In genomic region chr11:102406401-102406800, GRCm38 (mm10) we compare ENCODE assay signal across 8 mouse cellular contexts. TPM values are rescaled to one million over a fixed set of nuclear protein-coding genes. Genes with fewer than 3 reads are reported as not detected.
DNase-seq lines count a peak whose midpoint lies in the region; ATAC-seq and TF ChIP-seq lines count a peak whose summit lies in the region.

No protein-coding gene starts in this region.

- H3K4me1 ChIP-seq in E14TG2a.4 (replicated peaks; ENCODE audit: low read depth, low read length) = peaks cover 69% of the 10 kb centered on the region
- peaks cover 14% of the 10 kb centered on the region for H3K4me1 ChIP-seq in forebrain, embryonic 14.5 days (ENCODE audit: control insufficient read depth, insufficient read depth, low read length)
- peaks cover 24 to 30% of the 10 kb centered on the region in 2 experiments for H3K4me1 ChIP-seq in liver, embryonic 14.5 days (replicated peaks; ENCODE audit: control insufficient read depth in 2 of 2, insufficient read depth in 2 of 2, low read length in 1 of 2)

- H3K4me3 ChIP-seq in gastrocnemius, adult 2 months = peak overlapping the region; percentile 88
- peak overlapping the region; percentile 97 for H3K4me3 ChIP-seq in E14TG2a.4 (replicated peaks; ENCODE audit: low read length)
- H3K4me3 ChIP-seq in forebrain, embryonic 14.5 days (ENCODE audit: low read depth, low read length) = peak overlapping the region; percentile 64
- H3K4me3 ChIP-seq in liver, embryonic 14.5 days (ENCODE audit: insufficient read depth in 1 of 2, low read depth in 2 of 2, low read length in 2 of 2) = peak overlapping the region; percentile 68 to 86

- 9% methylated on average over 3 of the region's 3 CpGs for WGBS in forebrain, embryonic 14.5 days
- 19% methylated on average over 3 of the region's 3 CpGs for WGBS in liver, embryonic 14.5 days (ENCODE audit: insufficient replicate concordance)

- H3K9me3 ChIP-seq in E14TG2a.4 (ENCODE audit: low read length) = no peaks in the 10 kb centered on the region
- H3K9me3 ChIP-seq in forebrain, embryonic 14.5 days (replicated peaks; ENCODE audit: control insufficient read depth, low read length) = no peaks in the 10 kb centered on the region
- no peaks in the 10 kb centered on the region for H3K9me3 ChIP-seq in liver, embryonic 14.5 days (ENCODE audit: control insufficient read depth, low read length)

- intact Hi-C loops in gastrocnemius, adult 2 months (cut with DNase I) = no loop called here
- intact Hi-C loops in gastrocnemius, postnatal 36 days (cut with DNase I) = no loop called here

- TF ChIP-seq CTCF in gastrocnemius, adult 2 months (IDR thresholded peaks at IDR 0.05) = no peak
- no peak for TF ChIP-seq CTCF in E14TG2a.4 (conservative IDR thresholded peaks at IDR 0.05; ENCODE audit: low read length)
- no peak for TF ChIP-seq CTCF in liver, embryonic 14.5 days (IDR thresholded peaks at IDR 0.05; ENCODE audit: low read depth)

- no peaks in the 10 kb centered on the region for H3K27me3 ChIP-seq in E14TG2a.4 (ENCODE audit: insufficient read depth, low read length)
- H3K27me3 ChIP-seq in forebrain, embryonic 14.5 days (replicated peaks; ENCODE audit: control insufficient read depth, insufficient read depth, low read length) = no peaks in the 10 kb centered on the region
- H3K27me3 ChIP-seq in liver, embryonic 14.5 days (ENCODE audit: control insufficient read depth, insufficient read depth, low read length) = no peaks in the 10 kb centered on the region

- peaks cover 51% of the 10 kb centered on the region for H3K36me3 ChIP-seq in E14TG2a.4 (ENCODE audit: insufficient read depth, low read length)
- peaks cover 36% of the 10 kb centered on the region for H3K36me3 ChIP-seq in forebrain, embryonic 14.5 days (ENCODE audit: control insufficient read depth, insufficient read depth, low read length)
- peaks cover 35% of the 10 kb centered on the region for H3K36me3 ChIP-seq in liver, embryonic 14.5 days (replicated peaks; ENCODE audit: control insufficient read depth, insufficient read depth, low read depth)

- ATAC-seq in forebrain, embryonic 14.5 days = no peak
- no peak for ATAC-seq in liver, embryonic 14.5 days (ENCODE audit: insufficient read depth)

- H3K4me2 ChIP-seq in forebrain, embryonic 14.5 days (ENCODE audit: low read length) = peak overlapping the region; percentile 68
- peak overlapping the region; percentile 99 for H3K4me2 ChIP-seq in liver, embryonic 14.5 days (ENCODE audit: low read depth)

- H3K27ac ChIP-seq in gastrocnemius, adult 2 months = peak overlapping the region; percentile 99
- H3K27ac ChIP-seq in forebrain, embryonic 14.5 days (ENCODE audit: low read depth, low read length) = no peak overlapping the region
- H3K27ac ChIP-seq in liver, embryonic 14.5 days = peak overlapping the region; percentile 72

- no peak for TF ChIP-seq EP300 in liver, embryonic 14.5 days (IDR thresholded peaks at IDR 0.05; ENCODE audit: low read depth)

- peak overlapping the region; percentile 87 for H3K9ac ChIP-seq in forebrain, embryonic 14.5 days (ENCODE audit: low read length)
- peak overlapping the region; percentile 99 for H3K9ac ChIP-seq in liver, embryonic 14.5 days (replicated peaks)

- no peak for DNase-seq in gastrocnemius, adult 2 months
- no peak for DNase-seq in gastrocnemius, postnatal 36 days
- DNase-seq in forebrain, embryonic 14.5 days (ENCODE audit: low spot score) = no peak
- DNase-seq in liver, embryonic 14.5 days (ENCODE audit: low read depth in 3 of 3, low spot score in 3 of 3) = no peak
- no peak for DNase-seq in frontal cortex, postnatal 14 days (ENCODE audit: low spot score in 2 of 2)
- no peak for DNase-seq in gastrocnemius, postnatal 10 days
- DNase-seq in gastrocnemius, adult 8-10 months (ENCODE audit: low spot score in 2 of 2) = no peak

RNA-seq across cellular contexts. Expression of gene Slc25a39, which starts 1.3 kb away (rescaled TPM):
- 10 to 100 TPM; 51.4 to 76.4 TPM for total RNA-seq in gastrocnemius, adult 2 months (2021)
- total RNA-seq in gastrocnemius, postnatal 36 days (2021) = 10 to 100 TPM; 56.2 to 64.3 TPM
- 145 and 149 TPM in 2 replicates for polyA plus RNA-seq in forebrain, embryonic 14.5 days (2014; fragmentation: Nextera tagmentation; extraction: Ambion mirVana)
- polyA plus RNA-seq in liver, embryonic 14.5 days (2012; rRNA removed) = 167 and 187 TPM in 2 replicates
- 339 and 363 TPM in 2 replicates for polyA plus RNA-seq in liver, embryonic 14.5 days (2014; fragmentation: Nextera tagmentation; extraction: Ambion mirVana)
- total RNA-seq in gastrocnemius, postnatal 10 days (2021) = 10 to 100 TPM; 51.7 to 53.5 TPM
- total RNA-seq in gastrocnemius, adult 8-10 months (2022) = 10 to 100 TPM; 61.2 to 72.2 (median 66.7) TPM

RNA-seq across cellular contexts. Expression of gene Rundc3a, which starts 13.2 kb away (rescaled TPM):
- total RNA-seq in gastrocnemius, adult 2 months (2021) = not detected
- total RNA-seq in gastrocnemius, postnatal 36 days (2021) = not detected
- polyA plus RNA-seq in forebrain, embryonic 14.5 days (2014; fragmentation: Nextera tagmentation; extraction: Ambion mirVana) = 115 and 125 TPM in 2 replicates
- polyA plus RNA-seq in liver, embryonic 14.5 days (2012; rRNA removed) = 1.4 and 1.9 TPM in 2 replicates
- polyA plus RNA-seq in liver, embryonic 14.5 days (2014; fragmentation: Nextera tagmentation; extraction: Ambion mirVana) = 1.0 and 1.2 TPM in 2 replicates
- total RNA-seq in gastrocnemius, postnatal 10 days (2021) = 1 to 10 TPM in 1 of 2 experiments, under 1 TPM in 1; 0.87 to 1.9 TPM
- under 1 TPM in 1 of 4 experiments, not detected in 3; 0.21 TPM for total RNA-seq in gastrocnemius, adult 8-10 months (2022)

RNA-seq across cellular contexts. Expression of gene Grn, which starts 23.7 kb away (rescaled TPM):
- 10 to 100 TPM; 12.6 to 32.3 TPM for total RNA-seq in gastrocnemius, adult 2 months (2021)
- total RNA-seq in gastrocnemius, postnatal 36 days (2021) = 10 to 100 TPM; 23.5 to 24.8 TPM
- 28.6 and 38.8 TPM in 2 replicates for polyA plus RNA-seq in forebrain, embryonic 14.5 days (2014; fragmentation: Nextera tagmentation; extraction: Ambion mirVana)
- polyA plus RNA-seq in liver, embryonic 14.5 days (2012; rRNA removed) = 25.4 and 28.9 TPM in 2 replicates
- polyA plus RNA-seq in liver, embryonic 14.5 days (2014; fragmentation: Nextera tagmentation; extraction: Ambion mirVana) = 34.1 and 41.4 TPM in 2 replicates
- 10 to 100 TPM; 81.6 to 93.6 TPM for total RNA-seq in gastrocnemius, postnatal 10 days (2021)
- total RNA-seq in gastrocnemius, adult 8-10 months (2022) = 10 to 100 TPM; 12.2 to 21.8 (median 17.0) TPM

RNA-seq across cellular contexts. Expression of gene Slc4a1, which starts 40.4 kb away (rescaled TPM):
- total RNA-seq in gastrocnemius, adult 2 months (2021) = under 1 TPM in 1 of 2 experiments, not detected in 1; 0.06 TPM
- total RNA-seq in gastrocnemius, postnatal 36 days (2021) = under 1 TPM in 1 of 2 experiments, not detected in 1; 0.31 TPM
- polyA plus RNA-seq in forebrain, embryonic 14.5 days (2014; fragmentation: Nextera tagmentation; extraction: Ambion mirVana) = 1.8 and 2.1 TPM in 2 replicates
- polyA plus RNA-seq in liver, embryonic 14.5 days (2012; rRNA removed) = 570 and 632 TPM in 2 replicates
- polyA plus RNA-seq in liver, embryonic 14.5 days (2014; fragmentation: Nextera tagmentation; extraction: Ambion mirVana) = 606 and 703 TPM in 2 replicates
- 10 to 100 TPM in 1 of 2 experiments, 1 to 10 TPM in 1; 2.1 to 10.7 TPM for total RNA-seq in gastrocnemius, postnatal 10 days (2021)
- total RNA-seq in gastrocnemius, adult 8-10 months (2022) = 1 to 10 TPM in 1 of 4 experiments, not detected in 3; 1.0 TPM

RNA-seq across cellular contexts. Expression of gene Fam171a2, which starts 41.1 kb away (rescaled TPM):
- 1 to 10 TPM in 1 of 2 experiments, under 1 TPM in 1; 0.66 to 1.1 TPM for total RNA-seq in gastrocnemius, adult 2 months (2021)
- 1 to 10 TPM; 1.4 to 1.6 TPM for total RNA-seq in gastrocnemius, postnatal 36 days (2021)
- polyA plus RNA-seq in forebrain, embryonic 14.5 days (2014; fragmentation: Nextera tagmentation; extraction: Ambion mirVana) = 26.0 and 27.8 TPM in 2 replicates
- 1.6 and 2.0 TPM in 2 replicates for polyA plus RNA-seq in liver, embryonic 14.5 days (2012; rRNA removed)
- 0.17 and 0.35 TPM in 2 replicates for polyA plus RNA-seq in liver, embryonic 14.5 days (2014; fragmentation: Nextera tagmentation; extraction: Ambion mirVana)
- 10 to 100 TPM; 11.7 to 12.3 TPM for total RNA-seq in gastrocnemius, postnatal 10 days (2021)
- total RNA-seq in gastrocnemius, adult 8-10 months (2022) = 1 to 10 TPM in 3 of 4 experiments, under 1 TPM in 1; 0.97 to 1.5 (median 1.2) TPM
